Mouse (Mus musculus) spleen, adult 2 months (tissue): ENCODE measurements at regions not wholly inside any gene's neighbourhood (a gene's known extent, or its start where the extent isn't known, plus 50 kb on each side); places are given as distances from the start of the nearest gene placed in this dataset.

Source experiments
- DNase-seq, 2 experiments: peaks; one replicate each; pipeline versions ENCODE4 v3.0.0 to v3.0.0-alpha.2; 2012 to 2021; ENCODE audit warnings: low spot score in 2 of 2, low read depth in 1 of 2
- H3K27ac ChIP-seq: fragments of 200-500 bp; 2 replicates; pipeline ENCODE4 v1.5.1; 2012; ENCODE audit warnings: low read length, inconsistent platforms; ENCODE audit not compliant: insufficient read depth
- H3K27me3 ChIP-seq: fragments of 200-500 bp; 2 replicates; pipeline ENCODE4 v1.6.1; 2012; ENCODE audit warnings: mild to moderate bottlenecking, moderate library complexity, low read length, inconsistent platforms; ENCODE audit not compliant: control insufficient read depth, insufficient read depth
- H3K36me3 ChIP-seq: fragments of 200-500 bp; 2 replicates; pipeline ENCODE4 v1.6.1; 2012; ENCODE audit warnings: mild to moderate bottlenecking, low read length, inconsistent platforms; ENCODE audit not compliant: control insufficient read depth, insufficient read depth
- H3K4me1 ChIP-seq: fragments of 200-500 bp; 2 replicates; pipeline ENCODE4 v1.6.1; 2011; ENCODE audit warnings: inconsistent platforms; ENCODE audit not compliant: control insufficient read depth, insufficient read depth, insufficient read length
- H3K4me3 ChIP-seq: fragments of 200-500 bp; 2 replicates; pipeline ENCODE4 v1.5.1; 2011; ENCODE audit warnings: mild to moderate bottlenecking, inconsistent platforms; ENCODE audit not compliant: insufficient read depth, insufficient read length; ENCODE audit errors: extremely low read depth
- CTCF ChIP-seq: fragments of 200-500 bp; IDR thresholded peaks from 2 replicates; pipeline ENCODE4 v1.5.1; 2011; ENCODE audit warnings: mild to moderate bottlenecking, inconsistent platforms; ENCODE audit not compliant: insufficient read depth, insufficient read length, insufficient replicate concordance; ENCODE audit errors: extremely low read depth
- POLR2A ChIP-seq: fragments of 200-500 bp; IDR thresholded peaks from 2 replicates; pipeline ENCODE4 v1.6.1; 2011; ENCODE audit warnings: low read depth, low read length, inconsistent platforms
- WGBS: fragments of 180-500 bp; shearing (Covaris S2); methylation state at CpG from one replicate; pipeline ENCODE4 v1.1.7; 2018; 5-methylcytosine and 5-hydroxymethylcytosine counted together

GRCm38 (mm10) chr11:114321974-114322373 lies 255.1 kb upstream of the Sdk2 start:
- DNase-seq: no peak
- Histone ChIP-seq H3K4me1 (no peaks in the 10 kb centered on the region), H3K36me3 (no peaks in the 10 kb centered on the region), H3K4me3 (no peak overlapping the region), H3K27me3 (no peaks in the 10 kb centered on the region), H3K27ac (no peak overlapping the region)
- 73% methylated on average over 12 of the region's 12 CpGs for WGBS
- TF ChIP-seq POLR2A (no peak), CTCF (no peak)

- TF ChIP-seq CTCF (no peak), POLR2A (no peak)
- Histone ChIP-seq H3K27me3 (no peaks in the 10 kb centered on the region), H3K4me3 (no peak overlapping the region), H3K27ac (no peak overlapping the region), H3K36me3 (no peaks in the 10 kb centered on the region), H3K4me1 (no peaks in the 10 kb centered on the region)
- DNase-seq: no peak
- WGBS: 42% methylated on average over 8 of the region's 8 CpGs
Observed at GRCm38 (mm10) chr11:114321527-114321926, 254.7 kb upstream of the Sdk2 start.

- Histone ChIP-seq H3K36me3 (no peaks in the 10 kb centered on the region), H3K4me1 (no peaks in the 10 kb centered on the region; the same call in 1 of the 2 replicates), H3K4me3 (no peak overlapping the region), H3K27ac (no peak overlapping the region), H3K27me3 (no peaks in the 10 kb centered on the region)
- DNase-seq: no peak
- WGBS: 63% methylated on average over 8 of the region's 8 CpGs
- TF ChIP-seq CTCF: no peak
- TF ChIP-seq POLR2A: no peak
Observed at GRCm38 (mm10) chr11:114315274-114315673, 248.4 kb upstream of the Sdk2 start.

- TF ChIP-seq POLR2A: no peak
- no peak for TF ChIP-seq CTCF
- Histone ChIP-seq H3K27me3 (no peaks in the 10 kb centered on the region), H3K27ac (no peak overlapping the region), H3K4me1 (no peaks in the 10 kb centered on the region; the same call in 1 of the 2 replicates), H3K36me3 (no peaks in the 10 kb centered on the region), H3K4me3 (no peak overlapping the region)
- DNase-seq: no peak
- WGBS: 85% methylated on average over 6 of the region's 6 CpGs
Observed at GRCm38 (mm10) chr11:114313652-114314051, 246.8 kb upstream of the Sdk2 start.

- no peak for TF ChIP-seq CTCF
- no peak for TF ChIP-seq POLR2A
- Histone ChIP-seq H3K27me3 (no peaks in the 10 kb centered on the region), H3K4me3 (no peak overlapping the region), H3K4me1 (no peaks in the 10 kb centered on the region; the same call in 1 of the 2 replicates), H3K36me3 (no peaks in the 10 kb centered on the region), H3K27ac (no peak overlapping the region)
- DNase-seq: no peak
- 84% methylated on average over 4 of the region's 4 CpGs for WGBS
Observed at GRCm38 (mm10) chr11:114311640-114312039, 244.8 kb upstream of the Sdk2 start.

GRCm38 (mm10) chr11:114303636-114304354 lies 236.9 kb upstream of the Sdk2 start:
- 72% methylated on average over 13 of the region's 13 CpGs for WGBS
- DNase-seq: no peak

GRCm38 (mm10) chr11:114300611-114301319 lies 233.9 kb upstream of the Sdk2 start:
- no peaks in the 10 kb centered on the region; the same call in 1 of the 2 replicates for H3K27me3 ChIP-seq
- no peak overlapping the region for H3K4me3 ChIP-seq
- H3K4me1 ChIP-seq: no peaks in the 10 kb centered on the region; the same call in 1 of the 2 replicates
- WGBS: 87% methylated on average over 10 of the region's 10 CpGs
- no peak for DNase-seq
- H3K36me3 ChIP-seq: no peaks in the 10 kb centered on the region
- H3K27ac ChIP-seq: no peak overlapping the region
- no peak for TF ChIP-seq CTCF
- TF ChIP-seq POLR2A: no peak

More at GRCm38 (mm10) chr11:114303636-114304354, 236.9 kb upstream of the Sdk2 start:
- H3K4me3 ChIP-seq: no peak overlapping the region
- H3K36me3 ChIP-seq: no peaks in the 10 kb centered on the region
- no peaks in the 10 kb centered on the region; the same call in 1 of the 2 replicates for H3K4me1 ChIP-seq
- H3K27me3 ChIP-seq: no peaks in the 10 kb centered on the region
- TF ChIP-seq CTCF (no peak), POLR2A (no peak)
- no peak overlapping the region for H3K27ac ChIP-seq
